Mouse (Mus musculus) CH12.LX (cell line): ENCODE results near the gene Cacna2d1. TPM values are rescaled to one million over a fixed set of nuclear protein-coding genes. Genes with fewer than 3 reads are reported as not detected.

ENCODE experiments used
- DNase-seq: peaks from one replicate; pipeline ENCODE4 v3.0.0-alpha.2; 2013; ENCODE audit errors: extremely low read depth
- H3K27ac ChIP-seq: 2 replicates; pipeline ENCODE4 v1.5.1; 2012; ENCODE audit warnings: low read depth, mild to moderate bottlenecking, control low read depth, moderate library complexity; ENCODE audit not compliant: insufficient read depth
- H3K27me3 ChIP-seq: replicated peaks from 2 replicates; pipeline ENCODE3; 2012; ENCODE audit warnings: inconsistent platforms
- H3K36me3 ChIP-seq, 2 experiments: replicated peaks in 1 of 2; 2 replicates each; pipeline versions ENCODE3 to v1.6.1; 2012; ENCODE audit warnings: inconsistent platforms in 1 of 2, low read length in 1 of 2, mild to moderate bottlenecking in 1 of 2, mixed read lengths in 1 of 2, moderate library complexity in 1 of 2; ENCODE audit not compliant: control insufficient read depth in 1 of 2, insufficient read depth in 1 of 2
- H3K4me1 ChIP-seq, 2 experiments: 2 replicates each; pipeline ENCODE4 v1.6.1; 2012; ENCODE audit warnings: inconsistent platforms in 1 of 2, moderate library complexity in 1 of 2; ENCODE audit not compliant: insufficient read depth in 2 of 2, control insufficient read depth in 1 of 2
- H3K4me2 ChIP-seq: 2 replicates; pipeline ENCODE4 v1.6.1; 2012; ENCODE audit warnings: low read depth, mild to moderate bottlenecking, control low read depth; ENCODE audit not compliant: poor library complexity, insufficient read depth, severe bottlenecking
- H3K4me3 ChIP-seq, 3 experiments: fragments of 150-350 bp in 1 of 3; sonication (generic) in 1 of 3; replicated peaks in 1 of 3; 2 replicates each; pipeline versions ENCODE3 to v1.5.1; 2011 to 2012; ENCODE audit warnings: low read depth in 2 of 3, low read length in 2 of 3, mild to moderate bottlenecking in 2 of 3, moderate library complexity in 2 of 3, control low read depth in 1 of 3, improper control_type of control experiment in 1 of 3, inconsistent platforms in 1 of 3, mixed read lengths in 1 of 3; ENCODE audit not compliant: poor library complexity in 1 of 3
- H3K79me2 ChIP-seq: replicated peaks from 2 replicates; pipeline ENCODE4 v1.6.1; 2012; ENCODE audit warnings: mild to moderate bottlenecking, moderate library complexity; ENCODE audit not compliant: control insufficient read depth, poor library complexity, insufficient read depth, severe bottlenecking; ENCODE audit errors: extremely low read depth
- H3K9ac ChIP-seq: 2 replicates; pipeline ENCODE4 v1.6.1; 2012; ENCODE audit warnings: low read depth, mild to moderate bottlenecking, control low read depth, moderate library complexity; ENCODE audit not compliant: insufficient read depth
- H3K9me3 ChIP-seq: replicated peaks from 2 replicates; pipeline ENCODE3; 2012; ENCODE audit warnings: low read length, inconsistent platforms, mixed read lengths
- E2F4 ChIP-seq: IDR thresholded peaks from 2 replicates; pipeline ENCODE4 v1.6.1; 2011; ENCODE audit warnings: low read depth, low read length, improper control_type of control experiment; ENCODE audit not compliant: insufficient replicate concordance
- ELF1 ChIP-seq: IDR thresholded peaks from 2 replicates; pipeline ENCODE4 v1.6.1; 2014; ENCODE audit warnings: low read depth, mild to moderate bottlenecking, inconsistent platforms, low read length, improper control_type of control experiment
- EP300 ChIP-seq: IDR thresholded peaks from 2 replicates; pipeline ENCODE4 v1.6.1; 2011; ENCODE audit warnings: low read length, improper control_type of control experiment
- ETS1 ChIP-seq: conservative IDR thresholded peaks from 2 replicates; pipeline ENCODE4 v1.6.1; 2012; ENCODE audit warnings: low read depth, mild to moderate bottlenecking, inconsistent platforms, low read length, improper control_type of control experiment, moderate library complexity
- GABPA ChIP-seq: IDR thresholded peaks from 2 replicates; pipeline ENCODE4 v1.6.1; 2012; ENCODE audit warnings: low read depth, low read length, improper control_type of control experiment, inconsistent platforms; ENCODE audit not compliant: insufficient replicate concordance
- HCFC1 ChIP-seq: IDR thresholded peaks from 2 replicates; pipeline ENCODE4 v1.6.1; 2012; ENCODE audit warnings: low read depth, mild to moderate bottlenecking, inconsistent platforms, low read length, improper control_type of control experiment
- IRF4 ChIP-seq: IDR thresholded peaks from 2 replicates; pipeline ENCODE4 v1.6.1; 2014; ENCODE audit warnings: low read depth, mild to moderate bottlenecking, inconsistent platforms, low read length, improper control_type of control experiment
- JUND ChIP-seq: conservative IDR thresholded peaks from 2 replicates; pipeline ENCODE4 v1.6.1; 2011; ENCODE audit warnings: low read depth, low read length, improper control_type of control experiment
- MAFK ChIP-seq: IDR thresholded peaks from 2 replicates; pipeline ENCODE4 v1.6.1; 2011; ENCODE audit warnings: low read length, improper control_type of control experiment; ENCODE audit not compliant: insufficient replicate concordance
- MAZ ChIP-seq: IDR thresholded peaks from 2 replicates; pipeline ENCODE4 v1.6.1; 2012; ENCODE audit warnings: low read depth, mild to moderate bottlenecking, inconsistent platforms, low read length, improper control_type of control experiment, moderate library complexity
- MEF2A ChIP-seq: IDR thresholded peaks from 2 replicates; pipeline ENCODE4 v1.6.1; 2014; ENCODE audit warnings: low read depth, mild to moderate bottlenecking, inconsistent platforms, low read length, improper control_type of control experiment, borderline replicate concordance
- MYC ChIP-seq: IDR thresholded peaks from 2 replicates; pipeline ENCODE4 v1.6.1; 2011; ENCODE audit warnings: low read depth, mild to moderate bottlenecking, improper control_type of control experiment, low read length
- NELFE ChIP-seq: IDR thresholded peaks from 2 replicates; pipeline ENCODE4 v1.6.1; 2011; ENCODE audit warnings: low read depth, low read length, improper control_type of control experiment
- PAX5 ChIP-seq: IDR thresholded peaks from 2 replicates; pipeline ENCODE4 v1.6.1; 2012; ENCODE audit warnings: low read length, inconsistent platforms, mixed read lengths
- POLR2A ChIP-seq: IDR thresholded peaks from 2 replicates; pipeline ENCODE4 v1.6.1; 2011; ENCODE audit warnings: low read depth, mild to moderate bottlenecking, improper control_type of control experiment, low read length
- RAD21 ChIP-seq: IDR thresholded peaks from 2 replicates; pipeline ENCODE4 v1.6.1; 2011; ENCODE audit warnings: low read depth, mild to moderate bottlenecking, low read length, improper control_type of control experiment, moderate library complexity
- RCOR1 ChIP-seq: conservative IDR thresholded peaks from 2 replicates; pipeline ENCODE4 v1.6.1; 2012; ENCODE audit warnings: low read depth, mild to moderate bottlenecking, inconsistent platforms, low read length, improper control_type of control experiment
- SIN3A ChIP-seq: IDR thresholded peaks from 2 replicates; pipeline ENCODE4 v1.6.1; 2012; ENCODE audit warnings: low read length, improper control_type of control experiment, inconsistent platforms
- SMC3 ChIP-seq: IDR thresholded peaks from 2 replicates; pipeline ENCODE4 v1.6.1; 2011; ENCODE audit warnings: low read depth, low read length, improper control_type of control experiment
- USF2 ChIP-seq: conservative IDR thresholded peaks from 2 replicates; pipeline ENCODE4 v1.6.1; 2011; ENCODE audit warnings: low read depth, low read length, improper control_type of control experiment
- ZC3H11A ChIP-seq: IDR thresholded peaks from 2 replicates; pipeline ENCODE4 v1.6.1; 2012; ENCODE audit warnings: low read depth, mild to moderate bottlenecking, inconsistent platforms, low read length, improper control_type of control experiment
- ZKSCAN1 ChIP-seq: IDR thresholded peaks from 2 replicates; pipeline ENCODE4 v1.6.1; 2012; ENCODE audit warnings: low read depth, inconsistent platforms, low read length, improper control_type of control experiment, borderline replicate concordance
- dilution Hi-C: fragments of 300-500 bp; cut with MboI; formaldehyde crosslinking; loops from 2 replicates; pipeline ENCODE4 v1.14.3; 2020; ENCODE audit warnings: low sequenced_read_pairs; ENCODE audit not compliant: extremely low pct_unique_long_range_greater_than_20kb, extremely low pct_ligation_motif_present
- in situ Hi-C: fragments of 300-500 bp; cut with MboI; formaldehyde crosslinking; loops from 3 replicates; pipeline ENCODE4 v1.14.3; 2019; ENCODE audit warnings: low sequenced_read_pairs, low pct_ligation_motif_present, low pct_unique_long_range_greater_than_20kb, mixed read lengths
- polyA plus RNA-seq: library from polyadenylated mRNA; unstranded; fragments of >175 nt; gene quantifications from 2 replicates; pipeline ENCODE4 v1.2.1, GENCODE M21; 2012; ENCODE audit warnings: low read depth; ENCODE audit not compliant: insufficient read length
- total RNA-seq, 2 experiments: library from RNA; depleted of rRNA; stranded (reverse); fragments of 300-350 nt in 1 of 2; fragments of >200 nt in 1 of 2; gene quantifications; 2 replicates each; pipeline ENCODE4 v1.2.3; 2012 to 2014

Gene Cacna2d1
- total and polyA plus RNA-seq, 3 experiments: 0.13 to 1.3 (median 0.28) TPM

GRCm38 (mm10) chr5:16105701-16106100 is 171.2 kb downstream of the Cacna2d1 start:
- no peak for DNase-seq
- no peak overlapping the region for H3K4me2 ChIP-seq
- H3K9ac ChIP-seq: no peak overlapping the region
- TF ChIP-seq EP300 (no peak), JUND (no peak), RAD21 (no peak), USF2 (no peak), SMC3 (no peak), POLR2A (no peak), PAX5 (no peak), ELF1 (no peak), HCFC1 (no peak), MEF2A (no peak), GABPA (no peak), NELFE (no peak), ZC3H11A (no peak), MAZ (no peak), ETS1 (no peak), MYC (no peak)
- H3K79me2 ChIP-seq: no peaks in the 10 kb centered on the region
- H3K36me3 ChIP-seq: no peaks in the 10 kb centered on the region
- H3K27ac ChIP-seq: no peak overlapping the region
- H3K9me3 ChIP-seq: no peaks in the 10 kb centered on the region
- no peak overlapping the region for H3K4me3 ChIP-seq
- H3K4me1 ChIP-seq: no peaks in the 10 kb centered on the region
- in situ Hi-C loops: no loop called here
- H3K27me3 ChIP-seq: no peaks in the 10 kb centered on the region
- dilution Hi-C loops: no loop called here

DNA sequence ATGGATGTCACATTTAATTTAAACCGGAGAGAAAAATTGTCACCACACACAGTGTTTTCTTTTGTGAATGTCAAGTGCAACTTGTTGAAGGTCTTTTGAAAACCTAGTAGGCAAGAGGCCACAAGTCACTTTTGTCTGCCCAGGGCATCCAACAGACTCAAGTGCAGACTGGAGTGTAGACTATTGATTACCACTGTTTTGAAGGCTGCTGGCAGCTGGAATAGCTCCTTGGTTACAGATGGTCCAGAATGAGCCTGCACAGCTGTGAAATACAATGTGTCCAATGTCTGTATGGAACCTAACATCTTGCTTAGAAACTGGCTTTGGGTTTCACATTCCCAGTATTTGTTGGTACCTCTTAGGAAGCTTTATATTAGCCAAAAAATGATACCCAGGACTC is 176.2 kb downstream of the Cacna2d1 start:
- dilution Hi-C loops (no loop called here), in situ Hi-C loops (no loop called here)
- Histone ChIP-seq H3K4me1 (no peaks in the 10 kb centered on the region), H3K9ac (no peak overlapping the region), H3K27me3 (no peaks in the 10 kb centered on the region), H3K4me2 (no peak overlapping the region), H3K79me2 (no peaks in the 10 kb centered on the region), H3K4me3 (no peak overlapping the region), H3K27ac (no peak overlapping the region), H3K36me3 (no peaks in the 10 kb centered on the region), H3K9me3 (no peaks in the 10 kb centered on the region)
- no peak for TF ChIP-seq USF2
- TF ChIP-seq PAX5: no peak
- TF ChIP-seq ZKSCAN1: no peak
- no peak for TF ChIP-seq IRF4
- TF ChIP-seq MAFK: no peak
- no peak for TF ChIP-seq MEF2A
- no peak for TF ChIP-seq SIN3A
- no peak for TF ChIP-seq SMC3
- no peak for TF ChIP-seq RCOR1
- TF ChIP-seq MAZ: no peak
- no peak for TF ChIP-seq GABPA
- TF ChIP-seq E2F4: no peak
- no peak for TF ChIP-seq JUND
- no peak for DNase-seq
